Mouse (Mus musculus): ENCODE results near the gene Mettl21c. TPM values are rescaled to one million over a fixed set of nuclear protein-coding genes. Genes with fewer than 3 reads are reported as not detected.

Gene Mettl21c
- polyA plus RNA-seq, 1 experiment from 2014 or later, result 0.51 TPM

DNA sequence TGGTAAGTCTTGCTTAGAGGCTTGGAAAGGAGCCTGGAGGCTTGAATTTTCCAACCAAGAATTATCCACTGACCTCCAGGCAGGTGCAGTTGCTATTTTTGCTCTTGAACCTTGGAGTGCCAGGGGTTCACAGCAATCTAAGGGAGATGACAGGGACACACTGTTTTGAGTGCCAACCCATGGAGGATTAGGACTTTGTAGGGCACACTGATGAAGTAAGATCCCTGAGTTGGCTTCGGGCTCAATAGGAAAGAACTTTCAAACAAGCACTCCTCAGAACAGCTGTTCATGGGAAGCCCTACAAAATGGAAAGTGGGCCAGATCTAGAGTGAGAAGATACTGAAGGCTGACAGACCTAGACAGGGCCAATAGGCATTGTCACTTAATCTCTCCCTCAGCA, 2.8 kb upstream of the Mettl21c start:
- ATAC-seq (ENCODE audit: insufficient number of reproducible peaks, low FRiP score, low TSS enrichment, low read depth), result no peak
- Histone ChIP-seq H3K9ac (no peak overlapping the region), H3K36me3 (no peaks in the 10 kb centered on the region), H3K4me1 (no peaks in the 10 kb centered on the region), H3K9me3 (no peaks in the 10 kb centered on the region), H3K27me3 (no peaks in the 10 kb centered on the region), H3K4me2 (no peak overlapping the region), H3K27ac (no peak overlapping the region), H3K4me3 (no peak overlapping the region)
- WGBS, result 81% methylated on average over 1 of the region's 1 CpGs

DNA sequence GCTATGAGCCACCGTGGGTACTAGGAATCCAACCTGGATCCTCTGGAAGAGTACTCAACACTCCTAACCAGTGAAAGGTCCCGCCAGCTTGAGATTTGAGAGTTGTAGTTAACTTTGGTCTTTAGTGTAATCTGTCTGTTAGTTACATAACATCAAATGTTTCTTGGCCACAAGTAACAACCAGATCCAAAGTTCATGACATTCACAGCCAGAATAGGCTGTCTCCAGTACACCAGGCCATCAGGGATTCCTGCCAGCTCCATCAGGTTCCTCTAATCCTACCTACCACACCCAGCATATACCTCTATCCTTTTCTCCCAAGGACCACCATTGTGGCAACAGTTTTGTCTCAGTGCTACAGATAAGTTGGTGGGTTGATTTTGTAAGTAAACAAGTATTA, 4.3 kb downstream of the Mettl21c start:
- H3K4me1 ChIP-seq, result no peaks in the 10 kb centered on the region
- ATAC-seq (ENCODE audit: insufficient number of reproducible peaks, low FRiP score, low TSS enrichment, low read depth), result no peak
- H3K36me3 ChIP-seq, result no peaks in the 10 kb centered on the region
- 92% methylated on average over 2 of the region's 2 CpGs for whole genome bisulfite sequencing
- no peak overlapping the region for H3K4me3 ChIP-seq
- H3K9ac ChIP-seq, result no peak overlapping the region
- H3K27ac ChIP-seq, result no peak overlapping the region
- H3K4me2 ChIP-seq, result no peak overlapping the region
- H3K9me3 ChIP-seq, result no peaks in the 10 kb centered on the region
- H3K27me3 ChIP-seq, result no peaks in the 10 kb centered on the region

DNA sequence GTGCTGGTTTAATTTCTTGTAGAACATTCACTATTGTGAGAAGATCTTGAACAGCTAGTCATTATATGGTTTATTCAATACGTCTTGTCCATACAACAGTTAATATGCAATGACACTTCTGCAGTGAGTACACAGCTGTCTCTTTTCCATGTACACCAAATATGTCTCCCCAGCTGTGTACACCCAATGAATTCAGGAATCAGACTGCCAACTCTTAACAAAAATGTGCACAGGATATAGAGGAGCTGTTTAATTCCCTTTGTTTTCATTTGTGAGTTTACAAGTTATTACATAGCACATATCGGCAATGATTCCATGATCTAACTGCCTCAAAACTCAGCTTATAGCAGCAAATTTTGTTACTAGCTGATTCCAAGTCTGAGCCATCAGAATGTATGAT, 15.3 kb downstream of the Mettl21c start:
- H3K4me1 ChIP-seq, result no peaks in the 10 kb centered on the region
- ATAC-seq (ENCODE audit: insufficient number of reproducible peaks, low FRiP score, low TSS enrichment, low read depth), result no peak
- 90% methylated on average over 2 of the region's 2 CpGs for WGBS
- H3K27me3 ChIP-seq, result no peaks in the 10 kb centered on the region
- no peak overlapping the region for H3K4me2 ChIP-seq
- H3K27ac ChIP-seq, result no peak overlapping the region
- H3K4me3 ChIP-seq, result no peak overlapping the region
- H3K9me3 ChIP-seq, result no peaks in the 10 kb centered on the region
- H3K36me3 ChIP-seq, result peaks cover 24% of the 10 kb centered on the region
- H3K9ac ChIP-seq, result no peak overlapping the region

DNA sequence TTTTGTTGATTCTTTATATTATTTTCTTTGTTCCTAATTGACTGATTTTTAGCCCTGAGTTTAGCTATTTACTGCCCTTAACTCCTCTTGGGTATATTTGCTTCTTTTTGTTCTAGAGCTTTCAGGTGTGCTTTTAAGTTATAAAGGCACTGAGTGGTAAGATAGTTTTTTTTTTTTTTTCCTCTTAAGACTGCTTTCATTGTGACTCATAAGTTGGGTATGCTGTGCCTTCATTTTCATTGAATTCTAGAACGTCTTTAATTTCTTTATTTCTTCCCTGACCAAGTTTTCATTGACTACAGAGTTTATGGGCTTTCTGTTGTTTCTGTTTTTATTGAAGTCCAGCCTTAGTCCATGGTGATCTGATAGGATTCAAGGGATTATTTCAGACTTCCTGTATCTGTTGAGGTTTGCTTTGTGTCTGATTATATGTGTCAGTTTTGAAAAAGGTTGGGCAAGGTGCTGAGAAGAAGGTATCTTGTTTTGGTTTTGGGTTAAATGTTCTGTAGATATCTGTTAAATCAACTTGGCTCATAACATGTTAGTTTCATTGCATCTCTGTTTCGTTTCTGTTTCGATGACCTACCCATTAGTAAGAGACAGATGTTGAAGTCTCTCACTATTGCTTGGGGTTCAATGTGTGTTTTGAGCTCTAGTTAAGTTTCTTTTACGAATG, 22.8 kb downstream of the Mettl21c start:
- Histone ChIP-seq H3K4me1 (no peaks in the 10 kb centered on the region), H3K9ac (no peak overlapping the region), H3K36me3 (peaks cover 59% of the 10 kb centered on the region), H3K27me3 (no peaks in the 10 kb centered on the region), H3K27ac (no peak overlapping the region), H3K4me2 (no peak overlapping the region), H3K9me3 (no peaks in the 10 kb centered on the region), H3K4me3 (no peak overlapping the region)
- WGBS, result 93% methylated on average over 4 of the region's 4 CpGs
- ATAC-seq (ENCODE audit: insufficient number of reproducible peaks, low FRiP score, low TSS enrichment, low read depth), result no peak

DNA sequence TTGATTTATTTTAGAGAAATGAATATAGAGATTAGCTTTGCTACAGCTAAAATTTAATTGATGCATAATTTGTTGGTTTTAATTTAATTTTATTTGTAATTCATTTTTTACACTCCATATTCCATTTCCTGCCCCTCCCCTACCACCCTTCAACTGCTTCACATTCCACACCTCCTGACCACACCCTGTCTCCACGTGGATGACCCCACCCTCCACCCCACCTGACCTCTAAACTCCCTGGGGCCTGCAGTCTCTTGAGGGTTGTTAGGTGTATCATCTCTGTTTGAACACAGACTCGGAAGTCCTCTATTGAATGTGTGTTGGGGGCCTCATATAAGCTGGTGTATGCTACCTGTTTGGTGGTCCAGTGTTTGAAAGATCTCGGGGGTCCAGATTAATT, 48.7 kb downstream of the Mettl21c start:
- ATAC-seq (ENCODE audit: insufficient number of reproducible peaks, low FRiP score, low TSS enrichment, low read depth), result no peak
- Histone ChIP-seq H3K9me3 (no peaks in the 10 kb centered on the region), H3K36me3 (peaks cover 36% of the 10 kb centered on the region), H3K4me2 (no peak overlapping the region), H3K4me3 (no peak overlapping the region), H3K27ac (no peak overlapping the region), H3K27me3 (no peaks in the 10 kb centered on the region), H3K4me1 (no peaks in the 10 kb centered on the region), H3K9ac (no peak overlapping the region)
- WGBS, result 65% methylated on average over 3 of the region's 3 CpGs

DNA sequence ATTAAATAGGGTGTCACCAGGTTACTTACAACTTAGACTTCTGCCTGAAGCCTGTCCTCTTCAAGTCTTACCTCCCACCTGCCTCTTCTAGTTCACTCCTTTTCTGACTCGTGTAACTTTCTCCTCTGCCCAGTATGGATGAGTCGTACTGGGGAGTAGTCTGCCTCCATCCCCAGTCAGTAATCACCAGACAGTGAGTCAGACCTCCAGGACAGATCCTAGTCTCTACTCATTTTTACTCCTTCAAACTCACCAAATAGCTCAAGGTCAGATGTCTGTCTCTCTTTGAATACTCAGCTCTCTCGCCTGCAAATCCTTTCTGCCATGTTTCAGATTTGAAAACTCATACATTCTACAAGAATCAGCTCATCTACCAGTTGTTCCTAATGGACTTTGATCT, 50.5 kb downstream of the Mettl21c start:
- H3K4me3 ChIP-seq, result no peak overlapping the region
- WGBS, result 79% methylated on average over 3 of the region's 3 CpGs
- no peak overlapping the region for H3K9ac ChIP-seq
- peaks cover 33% of the 10 kb centered on the region for H3K36me3 ChIP-seq
- H3K4me1 ChIP-seq, result no peaks in the 10 kb centered on the region
- H3K9me3 ChIP-seq, result no peaks in the 10 kb centered on the region
- H3K27me3 ChIP-seq, result no peaks in the 10 kb centered on the region
- no peak overlapping the region for H3K27ac ChIP-seq
- no peak for ATAC-seq (ENCODE audit: insufficient number of reproducible peaks, low FRiP score, low TSS enrichment, low read depth)
- no peak overlapping the region for H3K4me2 ChIP-seq

DNA sequence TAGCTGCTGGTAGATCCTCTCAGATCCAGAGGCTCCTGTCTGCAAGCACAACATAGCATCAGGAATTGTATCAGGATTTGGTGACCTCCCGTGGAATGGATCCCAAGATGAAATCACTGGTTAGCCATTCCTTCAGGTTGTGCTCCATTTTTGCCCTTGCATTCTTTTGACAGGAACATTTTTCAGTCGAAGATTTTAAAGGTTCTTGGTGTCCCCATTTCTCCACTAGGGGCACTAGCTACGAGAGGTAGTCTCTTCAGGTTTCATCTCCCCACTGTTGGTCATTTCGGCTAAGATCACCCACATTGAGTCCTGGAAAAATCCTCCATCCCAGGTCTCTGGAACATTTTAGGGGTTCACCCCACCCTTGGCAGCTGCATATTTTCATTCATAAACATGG, 53.1 kb downstream of the Mettl21c start:
- no peak for ATAC-seq (ENCODE audit: insufficient number of reproducible peaks, low FRiP score, low TSS enrichment, low read depth)
- H3K4me3 ChIP-seq, result no peak overlapping the region
- H3K27me3 ChIP-seq, result no peaks in the 10 kb centered on the region
- no peaks in the 10 kb centered on the region for H3K4me1 ChIP-seq
- H3K27ac ChIP-seq, result no peak overlapping the region
- no peak overlapping the region for H3K9ac ChIP-seq
- H3K9me3 ChIP-seq, result no peaks in the 10 kb centered on the region
- 85% methylated on average over 4 of the region's 4 CpGs for WGBS
- H3K36me3 ChIP-seq, result peaks cover 30% of the 10 kb centered on the region
- H3K4me2 ChIP-seq, result no peak overlapping the region

DNA sequence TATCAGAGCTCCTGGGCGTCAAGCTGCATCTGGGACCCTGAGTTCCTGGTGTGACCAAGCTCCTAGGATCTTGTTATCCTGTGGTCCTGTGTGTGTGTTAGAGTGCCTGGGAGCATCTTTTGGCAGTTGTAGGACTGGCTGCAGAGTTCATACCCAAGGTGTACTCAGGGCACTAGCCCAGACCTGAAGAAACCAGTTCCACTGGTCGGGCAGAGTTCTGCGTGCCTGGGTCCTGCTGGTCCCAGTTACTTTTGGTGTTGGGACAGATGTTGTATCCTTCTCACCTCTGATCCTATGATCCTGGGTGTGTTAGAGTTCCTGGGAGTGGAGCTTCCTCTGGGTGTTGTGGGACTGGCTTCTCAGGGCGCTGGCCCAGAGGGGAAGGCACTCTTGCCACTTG, 55.5 kb downstream of the Mettl21c start:
- no peak overlapping the region for H3K27ac ChIP-seq
- H3K4me3 ChIP-seq, result no peak overlapping the region
- H3K4me2 ChIP-seq, result no peak overlapping the region
- H3K4me1 ChIP-seq, result no peaks in the 10 kb centered on the region
- no peaks in the 10 kb centered on the region for H3K27me3 ChIP-seq
- ATAC-seq (ENCODE audit: insufficient number of reproducible peaks, low FRiP score, low TSS enrichment, low read depth), result no peak
- no peaks in the 10 kb centered on the region for H3K9me3 ChIP-seq
- 84% methylated on average over 4 of the region's 4 CpGs for WGBS
- H3K36me3 ChIP-seq, result peaks cover 39% of the 10 kb centered on the region
- H3K9ac ChIP-seq, result no peak overlapping the region

Other genes with a start within 250 kb of the Mettl21c start
- 25.7 and 32.6 TPM in 2 replicates for gene Uxs1, start 192.2 kb downstream of the Mettl21c start, polyA plus RNA-seq (2015; fragmentation: Nextera tagmentation; extraction: Ambion mirVana)
- gene Tpp2, start 86.4 kb downstream of the Mettl21c start, polyA plus RNA-seq (2015; fragmentation: Nextera tagmentation; extraction: Ambion mirVana), result 56.5 and 58.7 TPM in 2 replicates
- gene Gm8251, start 41.9 kb upstream of the Mettl21c start, polyA plus RNA-seq (2015; fragmentation: Nextera tagmentation; extraction: Ambion mirVana), result 0.04 and 0.06 TPM in 2 replicates
- gene Tex30, start 82.4 kb upstream of the Mettl21c start, polyA plus RNA-seq (2015; fragmentation: Nextera tagmentation; extraction: Ambion mirVana), result 56.0 and 65.7 TPM in 2 replicates
- 68.6 and 70.7 TPM in 2 replicates for gene Kdelc1, start 98.8 kb upstream of the Mettl21c start, polyA plus RNA-seq (2015; fragmentation: Nextera tagmentation; extraction: Ambion mirVana)
- gene Bivm, start 98.9 kb upstream of the Mettl21c start, polyA plus RNA-seq (2015; fragmentation: Nextera tagmentation; extraction: Ambion mirVana), result 14.4 and 17.4 TPM in 2 replicates
- gene Ercc5, start 127.7 kb upstream of the Mettl21c start, polyA plus RNA-seq (2015; fragmentation: Nextera tagmentation; extraction: Ambion mirVana), result 24.7 and 25.6 TPM in 2 replicates
- gene Mettl21e, start 198.9 kb upstream of the Mettl21c start, polyA plus RNA-seq (2015; fragmentation: Nextera tagmentation; extraction: Ambion mirVana), result 0.29 and 2.3 TPM in 2 replicates